Mouse (Mus musculus): Measurements from ENCODE around the gene Homer3.
A peak's percentile ranks its signal among the peaks of the same experiment; 100 is the strongest.

The Homer3 gene

GRCm38 (mm10) chr8:70282603-70283135, at the start of gene Homer3:
Homer3 (plus strand) TSS chr8:70282827.
- DNase-seq (ENCODE audit: low spot score): peak; percentile 91

GRCm38 (mm10) chr8:70233606-70234005, 49.0 kb upstream of the Homer3 start:
- DNase-seq (ENCODE audit: low spot score): peak; percentile 10

GRCm38 (mm10) chr8:70234080-70234780, 48.4 kb upstream of the Homer3 start, which contains the start of the genes Sugp2 and Armc6:
Sugp2 (plus strand) TSS chr8:70234226.
Armc6 (minus strand) TSS chr8:70234466.
- DNase-seq (ENCODE audit: low spot score): peak; percentile 99

GRCm38 (mm10) chr8:70234781-70235128, 47.9 kb upstream of the Homer3 start:
- DNase-seq (ENCODE audit: low spot score): no peak

GRCm38 (mm10) chr8:70237842-70238241, 44.8 kb upstream of the Homer3 start:
- no peak for DNase-seq (ENCODE audit: low spot score)

- no peak for DNase-seq (ENCODE audit: low spot score)
Measured at GRCm38 (mm10) chr8:70240642-70241041, 42.0 kb upstream of the Homer3 start.

GRCm38 (mm10) chr8:70246622-70247021, 36.0 kb upstream of the Homer3 start:
- DNase-seq (ENCODE audit: low spot score): no peak

GRCm38 (mm10) chr8:70247841-70248240, 34.8 kb upstream of the Homer3 start:
- no peak for DNase-seq (ENCODE audit: low spot score)

GRCm38 (mm10) chr8:70254628-70255027, 28.0 kb upstream of the Homer3 start:
- no peak for DNase-seq (ENCODE audit: low spot score)

- no peak for DNase-seq (ENCODE audit: low spot score)
Measured at GRCm38 (mm10) chr8:70257456-70257855, 25.2 kb upstream of the Homer3 start.

GRCm38 (mm10) chr8:70258600-70258999, 24.0 kb upstream of the Homer3 start:
- DNase-seq (ENCODE audit: low spot score): no peak

GRCm38 (mm10) chr8:70259043-70259442, 23.6 kb upstream of the Homer3 start:
- DNase-seq (ENCODE audit: low spot score): no peak

GRCm38 (mm10) chr8:70267674-70268073, 15.0 kb upstream of the Homer3 start:
- no peak for DNase-seq (ENCODE audit: low spot score)

- DNase-seq (ENCODE audit: low spot score): no peak
Measured at GRCm38 (mm10) chr8:70268311-70268710, 14.3 kb upstream of the Homer3 start.

- DNase-seq (ENCODE audit: low spot score): peak; percentile 51
Measured at GRCm38 (mm10) chr8:70268799-70269565, 13.6 kb upstream of the Homer3 start.

- no peak for DNase-seq (ENCODE audit: low spot score)
Measured at GRCm38 (mm10) chr8:70272949-70273348, 9.7 kb upstream of the Homer3 start.

GRCm38 (mm10) chr8:70274350-70274749, 8.3 kb upstream of the Homer3 start:
- DNase-seq (ENCODE audit: low spot score): no peak

GRCm38 (mm10) chr8:70276476-70276875, 6.2 kb upstream of the Homer3 start:
- no peak for DNase-seq (ENCODE audit: low spot score)

- DNase-seq (ENCODE audit: low spot score): no peak
Measured at GRCm38 (mm10) chr8:70278175-70278574, 4.5 kb upstream of the Homer3 start.

- DNase-seq (ENCODE audit: low spot score): no peak
Measured at GRCm38 (mm10) chr8:70279266-70279665, 3.4 kb upstream of the Homer3 start.

GRCm38 (mm10) chr8:70281001-70281400, 1.6 kb upstream of the Homer3 start:
- no peak for DNase-seq (ENCODE audit: low spot score)

- peak; percentile 19 for DNase-seq (ENCODE audit: low spot score)
Measured at GRCm38 (mm10) chr8:70283136-70284077, 780 bp downstream of the Homer3 start.

All from retina, embryonic 14.5 days (tissue).